Mouse (Mus musculus) heart, embryonic 12.5 days (tissue): Measurements from ENCODE around the gene Wif1. TPM values are rescaled to one million over a fixed set of nuclear protein-coding genes. Genes with fewer than 3 reads are reported as not detected.
A peak's percentile ranks its signal among the peaks of the same experiment; 100 is the strongest.

ENCODE experiments used
- ATAC-seq: fragments of 200-750 bp; cut with Nextera tagmentation; 2 replicates; pipeline ENCODE4 v1.8.0; 2017; ENCODE audit warnings: moderate TSS enrichment, moderate library complexity; ENCODE audit not compliant: insufficient number of reproducible peaks, low FRiP score
- H3K27ac ChIP-seq: fragments of 300-500 bp; sonication (generic); 2 replicates; pipeline ENCODE4 v1.5.1; 2016; ENCODE audit warnings: mild to moderate bottlenecking, moderate library complexity; ENCODE audit not compliant: poor library complexity, severe bottlenecking
- H3K27me3 ChIP-seq: fragments of 300-500 bp; sonication (generic); replicated peaks from 2 replicates; pipeline ENCODE4 v1.6.1; 2016; ENCODE audit warnings: mild to moderate bottlenecking, moderate library complexity
- H3K36me3 ChIP-seq: fragments of 300-500 bp; sonication (generic); 2 replicates; pipeline ENCODE4 v1.6.1; 2016; ENCODE audit warnings: mild to moderate bottlenecking, moderate library complexity
- H3K4me1 ChIP-seq: fragments of 300-500 bp; sonication (generic); replicated peaks from 2 replicates; pipeline ENCODE4 v1.6.1; 2016; ENCODE audit warnings: mild to moderate bottlenecking
- H3K4me2 ChIP-seq: fragments of 300-500 bp; sonication (generic); 2 replicates; pipeline ENCODE4 v1.6.1; 2016; ENCODE audit warnings: mild to moderate bottlenecking, moderate library complexity
- H3K4me3 ChIP-seq: fragments of 300-500 bp; sonication (generic); 2 replicates; pipeline ENCODE4 v1.5.1; 2016; ENCODE audit warnings: mild to moderate bottlenecking
- H3K9ac ChIP-seq: fragments of 300-500 bp; sonication (generic); 2 replicates; pipeline ENCODE4 v1.6.1; 2016; ENCODE audit warnings: mild to moderate bottlenecking, moderate library complexity
- H3K9me3 ChIP-seq: fragments of 300-500 bp; sonication (generic); replicated peaks from 2 replicates; pipeline ENCODE4 v1.6.1; 2016; ENCODE audit warnings: mild to moderate bottlenecking, moderate library complexity
- whole genome bisulfite sequencing: fragments of 180-500 bp; shearing (Covaris S2); methylation state at CpG from one replicate; pipeline ENCODE4 v1.1.7; 2016; 5-methylcytosine and 5-hydroxymethylcytosine counted together
- polyA plus RNA-seq: library from polyadenylated mRNA; unstranded; fragments of >200 nt; fragmentation: Nextera tagmentation; extraction: Ambion mirVana; gene quantifications from 2 replicates; pipeline ENCODE4 v1.2.1, GENCODE M21; 2016

Gene Wif1
- 2.9 and 3.7 TPM in 2 replicates for polyA plus RNA-seq

DNA sequence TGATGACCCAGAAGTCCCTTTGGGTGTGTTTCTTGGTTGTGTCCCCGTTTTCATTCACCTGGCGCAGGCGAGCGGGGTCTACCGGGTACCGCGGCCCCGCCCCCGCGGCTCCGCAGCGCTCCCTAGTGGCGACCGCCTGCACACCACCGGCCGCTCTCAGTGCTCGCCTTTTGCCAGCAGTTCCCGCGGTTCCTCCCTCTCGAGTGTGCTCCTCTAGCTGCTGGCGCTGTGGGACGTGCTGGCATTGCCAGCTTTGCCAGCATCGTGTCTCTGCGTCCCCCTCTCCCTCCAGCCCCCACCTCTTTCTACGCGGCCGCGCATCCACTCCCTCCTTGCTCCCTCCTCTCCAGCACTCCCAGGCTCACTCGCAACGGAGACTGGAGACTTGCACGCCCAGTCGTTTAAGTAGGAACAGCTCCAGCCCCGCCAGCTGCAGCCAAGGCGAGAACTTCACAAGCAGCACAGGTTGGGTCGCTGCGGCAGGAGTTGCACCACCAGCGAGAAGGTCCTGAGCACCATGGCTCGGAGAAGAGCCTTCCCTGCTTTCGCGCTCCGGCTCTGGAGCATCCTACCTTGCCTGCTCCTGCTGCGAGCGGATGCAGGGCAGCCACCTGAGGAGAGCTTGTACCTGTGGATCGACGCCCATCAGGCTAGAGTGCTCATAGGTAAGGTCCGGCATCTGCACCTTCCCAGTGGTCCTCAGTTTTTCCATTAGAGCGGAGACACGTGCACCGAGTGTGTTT is at the start of gene Wif1:
Wif1 (plus strand) TSS at position 135 of the 743 bp plus-strand sequence.
- WGBS = 1% methylated on average over 49 of the region's 49 CpGs
- H3K36me3 ChIP-seq = no peaks in the 10 kb centered on the region
- H3K4me3 ChIP-seq = peak within 1 kb of the TSS; percentile 68
- no peaks in the 10 kb centered on the region for H3K9me3 ChIP-seq
- peak within 1 kb of the TSS; percentile 94 for H3K4me2 ChIP-seq
- H3K9ac ChIP-seq = peak within 1 kb of the TSS; percentile 68
- peaks cover 7% of the 10 kb centered on the region; the same call in 1 of the 2 replicates for H3K4me1 ChIP-seq
- peak; percentile 89 for ATAC-seq
- no peak within 1 kb of the TSS for H3K27ac ChIP-seq
- peaks cover 4% of the 10 kb centered on the region for H3K27me3 ChIP-seq

DNA sequence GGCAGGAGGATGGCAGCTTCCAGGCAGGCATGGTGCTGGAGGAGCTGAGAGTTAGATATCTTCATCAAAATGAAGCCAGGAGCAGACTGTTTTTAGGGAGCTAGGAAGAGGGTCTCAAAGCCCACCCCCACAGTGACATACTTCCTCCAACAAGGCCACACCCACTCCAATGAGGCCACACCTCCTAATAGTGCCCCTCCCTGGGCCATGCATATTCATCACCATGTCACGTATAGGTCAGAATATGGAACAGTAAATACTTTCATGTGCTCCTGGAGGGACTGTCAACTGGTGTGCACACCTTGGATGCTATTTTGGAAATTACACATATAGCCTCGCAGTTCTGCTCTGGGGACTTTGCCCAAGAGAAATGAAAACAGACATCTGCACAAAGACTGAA is 31.6 kb upstream of the Wif1 start:
- WGBS = 83% methylated on average over 2 of the region's 2 CpGs
- Histone ChIP-seq H3K4me2 (no peak overlapping the region), H3K27me3 (no peaks in the 10 kb centered on the region), H3K4me1 (no peaks in the 10 kb centered on the region), H3K9me3 (no peaks in the 10 kb centered on the region), H3K4me3 (no peak overlapping the region), H3K36me3 (no peaks in the 10 kb centered on the region), H3K27ac (no peak overlapping the region), H3K9ac (no peak overlapping the region)
- ATAC-seq = no peak

DNA sequence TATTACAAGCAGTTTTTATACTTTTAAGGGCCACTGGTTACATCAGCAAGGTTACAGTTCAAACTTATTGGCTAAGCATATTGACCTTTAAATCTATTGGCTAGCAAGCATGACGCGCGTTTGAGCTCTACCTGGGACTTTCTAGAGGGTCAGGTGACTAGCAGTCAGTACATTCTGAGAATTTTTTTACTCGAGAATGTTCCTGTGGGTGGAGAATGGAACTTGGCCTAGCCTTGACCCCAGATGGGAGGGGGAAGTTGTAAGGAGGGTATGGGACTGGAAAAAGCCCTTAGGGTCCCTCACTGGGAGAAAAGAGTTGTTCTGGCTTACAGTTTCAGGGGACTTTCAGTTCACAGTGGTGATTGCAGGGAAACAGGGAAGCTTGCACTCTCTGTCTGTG is 22.3 kb upstream of the Wif1 start:
- H3K4me2 ChIP-seq = no peak overlapping the region
- H3K9me3 ChIP-seq = peaks cover 10% of the 10 kb centered on the region
- H3K36me3 ChIP-seq = no peaks in the 10 kb centered on the region
- no peak for ATAC-seq
- no peak overlapping the region for H3K27ac ChIP-seq
- H3K4me3 ChIP-seq = no peak overlapping the region
- H3K27me3 ChIP-seq = no peaks in the 10 kb centered on the region
- 76% methylated on average over 4 of the region's 4 CpGs for WGBS
- H3K4me1 ChIP-seq = peaks cover 3% of the 10 kb centered on the region
- no peak overlapping the region for H3K9ac ChIP-seq

DNA sequence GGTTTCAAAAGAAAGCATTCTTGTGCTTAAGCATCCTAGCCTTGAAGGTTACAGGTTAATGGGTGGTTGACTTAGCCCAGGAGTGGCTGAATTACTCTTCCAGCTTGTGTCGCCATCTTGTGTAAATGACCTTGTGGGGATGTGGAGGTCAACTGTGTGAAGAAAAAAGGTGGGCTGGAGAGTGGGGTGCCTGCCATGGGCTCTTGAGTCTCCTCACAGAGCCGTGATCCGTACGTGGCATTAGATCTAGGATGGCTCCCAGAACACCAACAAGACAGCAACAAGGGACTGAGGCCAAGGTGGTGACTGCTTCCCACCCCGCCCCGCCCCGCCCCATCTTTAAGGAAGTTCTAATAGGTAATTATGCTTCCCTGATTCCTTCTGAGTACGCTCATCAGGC is 17.5 kb upstream of the Wif1 start:
- Histone ChIP-seq H3K4me3 (0 out of 2 replicates have a peak overlapping the region, but pooled peaks have one; percentile 12), H3K9ac (no peak overlapping the region), H3K36me3 (no peaks in the 10 kb centered on the region), H3K9me3 (peaks cover 10% of the 10 kb centered on the region), H3K27ac (no peak overlapping the region), H3K4me2 (peak overlapping the region; percentile 47), H3K4me1 (peaks cover 16% of the 10 kb centered on the region), H3K27me3 (no peaks in the 10 kb centered on the region)
- no peak for ATAC-seq
- WGBS = 66% methylated on average over 8 of the region's 8 CpGs

DNA sequence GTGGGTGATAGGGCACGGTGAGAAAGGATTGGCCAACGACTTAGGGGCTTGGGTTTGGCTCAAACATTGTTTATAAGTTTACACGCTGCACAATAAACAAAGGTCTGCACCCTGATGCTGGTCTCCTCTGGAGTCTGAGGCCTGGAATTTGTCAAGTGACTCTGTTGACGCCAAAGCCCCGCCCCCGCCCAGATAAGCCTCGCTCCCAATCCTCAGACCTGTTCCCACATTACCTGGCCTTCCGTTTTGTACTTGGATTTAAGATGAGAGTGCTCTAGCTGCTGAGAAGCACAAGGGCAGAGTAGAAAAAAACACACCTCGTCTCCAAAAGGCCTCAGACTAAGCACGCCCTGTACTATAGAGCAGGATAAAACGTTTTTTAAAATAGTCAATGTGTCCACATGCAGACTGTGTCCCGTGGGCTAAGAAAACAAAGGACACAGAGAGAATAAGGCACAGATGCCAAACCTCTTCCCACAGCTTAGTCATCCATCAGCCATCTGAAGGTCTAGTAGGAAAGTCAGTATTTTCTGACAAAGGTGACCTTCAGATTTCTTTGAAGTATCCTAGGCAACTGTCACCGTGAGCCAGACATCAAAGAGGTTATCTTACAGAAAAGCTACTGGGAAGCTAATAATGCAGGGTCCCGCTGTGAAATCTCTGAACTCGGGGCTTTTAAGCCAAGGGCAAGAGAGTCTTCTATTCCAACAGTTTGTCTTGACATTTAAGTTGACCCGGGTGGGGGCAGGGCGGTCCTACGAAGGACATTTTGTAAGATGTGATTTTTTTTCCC is 16.9 kb upstream of the Wif1 start:
- ATAC-seq = no peak
- peaks cover 18% of the 10 kb centered on the region for H3K4me1 ChIP-seq
- 0 out of 2 replicates have a peak overlapping the region, but pooled peaks have one; percentile 32 for H3K27ac ChIP-seq
- no peaks in the 10 kb centered on the region for H3K36me3 ChIP-seq
- no peaks in the 10 kb centered on the region for H3K27me3 ChIP-seq
- H3K9ac ChIP-seq = no peak overlapping the region
- peak overlapping the region; percentile 47 for H3K4me2 ChIP-seq
- peaks cover 10% of the 10 kb centered on the region for H3K9me3 ChIP-seq
- 16% methylated on average over 18 of the region's 18 CpGs for WGBS
- H3K4me3 ChIP-seq = 0 out of 2 replicates have a peak overlapping the region, but pooled peaks have one; percentile 12

DNA sequence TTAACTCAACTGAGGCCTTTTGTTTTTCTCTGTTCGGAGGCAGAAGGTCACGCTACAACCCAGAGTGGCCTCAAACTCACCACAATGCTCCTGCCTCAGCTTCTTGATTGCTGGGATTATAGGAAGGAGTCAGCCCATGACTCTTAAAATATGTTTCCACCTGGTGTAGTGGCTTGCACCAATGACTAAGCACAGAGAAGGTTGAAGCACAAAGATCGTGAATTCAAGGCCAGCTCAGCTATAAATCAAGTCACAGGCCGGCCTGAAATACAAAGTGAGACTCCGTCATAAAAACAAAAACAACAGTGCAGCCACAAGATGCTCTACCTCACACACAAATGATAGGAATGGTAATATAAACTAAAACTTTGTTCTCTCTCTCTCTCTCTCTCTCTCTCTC is 10.8 kb upstream of the Wif1 start:
- ATAC-seq = no peak
- H3K9me3 ChIP-seq = no peaks in the 10 kb centered on the region
- H3K4me2 ChIP-seq = no peak overlapping the region
- no peak overlapping the region for H3K27ac ChIP-seq
- no peaks in the 10 kb centered on the region for H3K36me3 ChIP-seq
- H3K9ac ChIP-seq = no peak overlapping the region
- no peaks in the 10 kb centered on the region for H3K27me3 ChIP-seq
- WGBS = 72% methylated on average over 5 of the region's 5 CpGs
- H3K4me1 ChIP-seq = 0 out of 2 replicates have a peak, but pooled peaks cover 4% of the 10 kb centered on the region
- H3K4me3 ChIP-seq = no peak overlapping the region

DNA sequence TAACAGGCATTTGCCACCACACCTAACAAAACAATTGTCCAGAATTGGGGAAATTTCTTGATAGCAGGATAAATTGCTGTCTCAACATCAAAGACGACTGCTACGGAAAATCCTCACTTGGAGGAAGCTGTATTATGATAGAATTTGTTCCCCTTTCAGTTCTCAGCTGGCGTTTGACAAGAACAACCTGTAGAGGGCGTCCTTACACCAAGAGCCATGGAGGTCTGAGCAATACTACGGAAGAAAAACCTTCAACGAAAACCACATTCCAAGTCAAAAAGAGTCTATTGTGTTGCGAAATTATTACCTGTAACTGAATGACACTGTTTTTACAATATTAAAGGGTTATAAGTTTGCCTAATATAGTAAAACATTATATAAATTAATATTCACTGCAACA is 2.0 kb upstream of the Wif1 start:
- Histone ChIP-seq H3K4me2 (no peak overlapping the region), H3K9me3 (no peaks in the 10 kb centered on the region), H3K4me3 (no peak overlapping the region), H3K27ac (no peak overlapping the region), H3K27me3 (peaks cover 4% of the 10 kb centered on the region; the same call in 1 of the 2 replicates), H3K36me3 (no peaks in the 10 kb centered on the region), H3K9ac (no peak overlapping the region), H3K4me1 (peaks cover 7% of the 10 kb centered on the region; the same call in 1 of the 2 replicates)
- 19% methylated on average over 7 of the region's 7 CpGs for WGBS
- no peak for ATAC-seq

DNA sequence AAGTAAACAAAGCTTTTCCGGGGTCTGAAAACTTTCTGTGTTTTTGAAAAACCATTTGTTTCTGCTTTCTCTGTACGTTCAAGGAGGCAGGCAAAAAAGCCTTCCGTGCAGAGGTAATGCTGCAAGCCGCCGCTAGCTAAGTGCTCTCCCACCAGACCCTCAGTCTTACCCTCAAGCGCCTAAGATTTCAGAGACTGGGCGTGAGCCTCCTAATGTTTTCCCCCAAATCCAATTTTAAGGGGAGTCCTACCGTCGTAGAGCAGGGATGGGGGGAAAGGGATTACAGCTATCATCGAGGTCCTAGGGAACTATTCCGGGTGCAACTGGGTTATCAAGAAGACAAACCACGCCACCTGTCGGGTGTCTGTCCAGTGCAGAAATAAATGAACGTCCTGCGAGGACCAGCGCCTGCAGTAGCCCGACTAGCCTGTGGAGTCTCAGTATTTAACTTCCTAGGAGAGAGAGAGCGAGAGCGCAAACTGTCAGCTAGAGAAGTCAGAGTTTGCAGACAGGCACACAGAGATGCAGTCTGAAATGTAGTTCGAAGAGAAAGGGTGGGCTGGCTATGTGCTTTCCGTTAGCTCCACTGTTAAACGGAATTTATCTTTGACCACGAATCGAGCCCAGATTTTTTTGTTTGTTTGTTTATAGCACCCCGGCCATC is 500 bp upstream of the Wif1 start:
- Histone ChIP-seq H3K9me3 (no peaks in the 10 kb centered on the region), H3K4me2 (peak overlapping the region; percentile 94), H3K9ac (peak overlapping the region; percentile 68), H3K27ac (no peak overlapping the region), H3K4me1 (peaks cover 7% of the 10 kb centered on the region; the same call in 1 of the 2 replicates), H3K27me3 (peaks cover 4% of the 10 kb centered on the region), H3K4me3 (peak overlapping the region; percentile 68), H3K36me3 (no peaks in the 10 kb centered on the region)
- WGBS = 2% methylated on average over 25 of the region's 25 CpGs
- peak; percentile 76 for ATAC-seq

DNA sequence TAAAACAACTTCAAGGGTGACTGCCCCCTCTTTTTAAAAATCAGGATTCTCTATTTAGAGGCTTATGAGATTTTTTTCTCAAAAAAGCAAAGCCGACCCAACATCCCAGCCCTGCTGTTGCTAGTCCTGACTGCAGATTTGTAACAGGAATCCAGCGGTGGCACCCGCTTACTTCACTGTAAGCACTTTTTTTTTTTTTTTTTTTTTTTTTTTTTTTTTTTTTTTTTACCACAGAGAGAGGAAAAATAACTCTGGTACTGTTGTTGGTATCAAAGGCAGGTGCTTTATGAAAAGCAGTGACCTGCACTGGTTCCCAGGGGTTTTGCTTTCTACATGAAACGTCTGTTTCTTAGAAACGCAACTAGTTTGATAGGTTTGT is 798 bp downstream of the Wif1 start:
- H3K9me3 ChIP-seq = no peaks in the 10 kb centered on the region
- H3K27me3 ChIP-seq = peaks cover 4% of the 10 kb centered on the region
- H3K4me2 ChIP-seq = peak overlapping the region; percentile 94
- WGBS = 16% methylated on average over 5 of the region's 5 CpGs
- H3K27ac ChIP-seq = no peak overlapping the region
- H3K4me1 ChIP-seq = peaks cover 7% of the 10 kb centered on the region; the same call in 1 of the 2 replicates
- no peak for ATAC-seq
- no peaks in the 10 kb centered on the region for H3K36me3 ChIP-seq
- H3K9ac ChIP-seq = no peak overlapping the region
- H3K4me3 ChIP-seq = peak overlapping the region; percentile 68

DNA sequence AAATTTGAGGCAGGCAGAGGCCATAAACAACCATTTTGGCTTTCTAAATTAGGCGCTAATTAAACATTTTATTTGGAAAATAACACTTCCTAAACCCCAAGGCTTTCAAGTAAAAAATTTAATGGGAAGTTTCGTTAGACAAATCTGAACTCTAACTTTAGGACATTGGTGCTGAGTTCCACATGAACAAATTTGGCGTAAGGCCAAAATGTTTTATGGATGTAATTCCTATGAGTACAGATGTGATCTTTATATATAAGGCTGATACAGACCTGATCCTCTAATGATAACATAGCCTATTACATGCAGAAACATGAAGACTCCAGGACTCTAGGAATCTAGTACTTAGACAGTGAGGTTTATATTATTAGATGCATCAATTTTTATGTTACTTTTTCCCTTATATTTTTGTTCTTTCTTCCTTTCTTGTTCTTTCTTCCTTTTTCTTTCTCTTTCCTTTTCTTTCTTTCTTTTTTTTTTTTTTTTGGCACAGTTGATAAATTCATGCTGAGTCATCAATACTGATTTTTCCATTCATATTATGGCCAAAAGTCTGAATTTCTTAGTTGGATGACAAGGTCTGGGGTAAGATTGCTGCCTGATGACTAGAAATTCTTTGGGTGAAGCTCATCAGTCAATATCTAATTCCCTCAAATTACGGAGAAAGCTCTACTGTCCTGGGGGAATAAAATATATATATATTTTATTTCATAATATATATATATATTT is 5.0 kb downstream of the Wif1 start:
- H3K4me3 ChIP-seq = no peak overlapping the region
- WGBS = 79% methylated on average over 4 of the region's 4 CpGs
- ATAC-seq = no peak

More for the DNA sequence above, 5.0 kb downstream of the Wif1 start:
- Histone ChIP-seq H3K4me1 (peaks cover 5% of the 10 kb centered on the region; the same call in 1 of the 2 replicates), H3K36me3 (no peaks in the 10 kb centered on the region), H3K27me3 (peaks cover 4% of the 10 kb centered on the region), H3K4me2 (no peak overlapping the region), H3K9ac (no peak overlapping the region), H3K27ac (no peak overlapping the region), H3K9me3 (no peaks in the 10 kb centered on the region)
